Mouse (Mus musculus): ENCODE results near the gene Rnf135. TPM values are rescaled to one million over a fixed set of nuclear protein-coding genes. Genes with fewer than 3 reads are reported as not detected.

Gene Rnf135
- polyA plus RNA-seq, 1 experiment from 2014 or later, result 2.8 TPM

GRCm38 (mm10) chr11:80200326-80200725 is 16.7 kb downstream of the Rnf135 start:
- Histone ChIP-seq H3K4me2 (ENCODE audit: low read depth, severe bottlenecking) (no peak overlapping the region), H3K4me1 (ENCODE audit: control insufficient read depth, insufficient read depth, low read length) (no peaks in the 10 kb centered on the region), H3K27ac (replicated peaks; ENCODE audit: low read depth, low read length) (no peak overlapping the region), H3K9me3 (ENCODE audit: control insufficient read depth, low read length) (no peaks in the 10 kb centered on the region), H3K27me3 (ENCODE audit: control insufficient read depth, insufficient read depth, low read length) (no peaks in the 10 kb centered on the region), H3K4me3 (ENCODE audit: low read depth, low read length) (no peak overlapping the region), H3K9ac (ENCODE audit: low read length) (no peak overlapping the region), H3K36me3 (ENCODE audit: control insufficient read depth, insufficient read depth, low read length) (no peaks in the 10 kb centered on the region)
- 74% methylated on average over 1 of the region's 1 CpGs for WGBS
- ATAC-seq (ENCODE audit: insufficient number of reproducible peaks, low FRiP score, low TSS enrichment, low read depth) (no peak), DNase-seq (ENCODE audit: low spot score) (no peak)

GRCm38 (mm10) chr11:80202296-80202695 is 18.6 kb downstream of the Rnf135 start:
- H3K4me3 ChIP-seq (ENCODE audit: low read depth, low read length), result no peak overlapping the region
- H3K9me3 ChIP-seq (ENCODE audit: control insufficient read depth, low read length), result no peaks in the 10 kb centered on the region
- H3K9ac ChIP-seq (ENCODE audit: low read length), result no peak overlapping the region
- no peak overlapping the region for H3K4me2 ChIP-seq (ENCODE audit: low read depth, severe bottlenecking)
- H3K36me3 ChIP-seq (ENCODE audit: control insufficient read depth, insufficient read depth, low read length), result no peaks in the 10 kb centered on the region
- no peaks in the 10 kb centered on the region for H3K27me3 ChIP-seq (ENCODE audit: control insufficient read depth, insufficient read depth, low read length)
- no peak for ATAC-seq (ENCODE audit: insufficient number of reproducible peaks, low FRiP score, low TSS enrichment, low read depth)
- H3K4me1 ChIP-seq (ENCODE audit: control insufficient read depth, insufficient read depth, low read length), result no peaks in the 10 kb centered on the region
- DNase-seq (ENCODE audit: low spot score), result no peak
- H3K27ac ChIP-seq (replicated peaks; ENCODE audit: low read depth, low read length), result no peak overlapping the region
- 75% methylated on average over 6 of the region's 6 CpGs for WGBS

GRCm38 (mm10) chr11:80204037-80204436 is 20.4 kb downstream of the Rnf135 start:
- DNase-seq (ENCODE audit: low spot score) (no peak), ATAC-seq (ENCODE audit: insufficient number of reproducible peaks, low FRiP score, low TSS enrichment, low read depth) (no peak)
- H3K27ac ChIP-seq (replicated peaks; ENCODE audit: low read depth, low read length), result no peak overlapping the region
- no peaks in the 10 kb centered on the region for H3K9me3 ChIP-seq (ENCODE audit: control insufficient read depth, low read length)
- no peaks in the 10 kb centered on the region for H3K36me3 ChIP-seq (ENCODE audit: control insufficient read depth, insufficient read depth, low read length)
- no peaks in the 10 kb centered on the region for H3K4me1 ChIP-seq (ENCODE audit: control insufficient read depth, insufficient read depth, low read length)
- H3K9ac ChIP-seq (ENCODE audit: low read length), result no peak overlapping the region
- no peak overlapping the region for H3K4me2 ChIP-seq (ENCODE audit: low read depth, severe bottlenecking)
- H3K27me3 ChIP-seq (ENCODE audit: control insufficient read depth, insufficient read depth, low read length), result no peaks in the 10 kb centered on the region
- WGBS, result 72% methylated on average over 3 of the region's 3 CpGs
- H3K4me3 ChIP-seq (ENCODE audit: low read depth, low read length), result no peak overlapping the region

GRCm38 (mm10) chr11:80204941-80205340 is 21.3 kb downstream of the Rnf135 start:
- WGBS, result 60% methylated on average over 5 of the region's 5 CpGs
- Histone ChIP-seq H3K4me2 (ENCODE audit: low read depth, severe bottlenecking) (no peak overlapping the region), H3K27ac (replicated peaks; ENCODE audit: low read depth, low read length) (no peak overlapping the region), H3K4me1 (ENCODE audit: control insufficient read depth, insufficient read depth, low read length) (peaks cover 1% of the 10 kb centered on the region; the same call in 1 of the 2 replicates), H3K27me3 (ENCODE audit: control insufficient read depth, insufficient read depth, low read length) (no peaks in the 10 kb centered on the region), H3K9ac (ENCODE audit: low read length) (no peak overlapping the region), H3K36me3 (ENCODE audit: control insufficient read depth, insufficient read depth, low read length) (no peaks in the 10 kb centered on the region), H3K4me3 (ENCODE audit: low read depth, low read length) (no peak overlapping the region), H3K9me3 (ENCODE audit: control insufficient read depth, low read length) (no peaks in the 10 kb centered on the region)
- ATAC-seq (ENCODE audit: insufficient number of reproducible peaks, low FRiP score, low TSS enrichment, low read depth), result no peak
- no peak for DNase-seq (ENCODE audit: low spot score)

GRCm38 (mm10) chr11:80208465-80208859 is 24.8 kb downstream of the Rnf135 start:
- no peak overlapping the region for H3K27ac ChIP-seq (replicated peaks; ENCODE audit: low read depth, low read length)
- H3K36me3 ChIP-seq (ENCODE audit: control insufficient read depth, insufficient read depth, low read length), result no peaks in the 10 kb centered on the region
- H3K4me3 ChIP-seq (ENCODE audit: low read depth, low read length), result no peak overlapping the region; the same call in 1 of the 2 replicates
- no peaks in the 10 kb centered on the region for H3K9me3 ChIP-seq (ENCODE audit: control insufficient read depth, low read length)
- peak; percentile 51; the same call in 1 of the 2 replicates for ATAC-seq (ENCODE audit: insufficient number of reproducible peaks, low FRiP score, low TSS enrichment, low read depth)
- H3K9ac ChIP-seq (ENCODE audit: low read length), result no peak overlapping the region
- no peaks in the 10 kb centered on the region for H3K27me3 ChIP-seq (ENCODE audit: control insufficient read depth, insufficient read depth, low read length)
- WGBS, result 35% methylated on average over 7 of the region's 7 CpGs
- H3K4me2 ChIP-seq (ENCODE audit: low read depth, severe bottlenecking), result peak overlapping the region; percentile 46; the same call in 1 of the 2 replicates
- H3K4me1 ChIP-seq (ENCODE audit: control insufficient read depth, insufficient read depth, low read length), result peaks cover 2% of the 10 kb centered on the region
- no peak for DNase-seq (ENCODE audit: low spot score)

- Histone ChIP-seq H3K4me3 (ENCODE audit: low read depth, low read length) (peak within 1 kb of the TSS; percentile 97), H3K9ac (ENCODE audit: low read length) (peak within 1 kb of the TSS; percentile 91), H3K9me3 (ENCODE audit: control insufficient read depth, low read length) (no peaks in the 10 kb centered on the region), H3K4me2 (ENCODE audit: low read depth, severe bottlenecking) (peak within 1 kb of the TSS; percentile 46), H3K4me1 (ENCODE audit: control insufficient read depth, insufficient read depth, low read length) (peaks cover 2% of the 10 kb centered on the region), H3K27me3 (ENCODE audit: control insufficient read depth, insufficient read depth, low read length) (no peaks in the 10 kb centered on the region), H3K27ac (replicated peaks; ENCODE audit: low read depth, low read length) (peak within 1 kb of the TSS; percentile 81), H3K36me3 (ENCODE audit: control insufficient read depth, insufficient read depth, low read length) (no peaks in the 10 kb centered on the region; the same call in 1 of the 2 replicates)
- DNase-seq (ENCODE audit: low spot score) (peak; percentile 99), ATAC-seq (ENCODE audit: insufficient number of reproducible peaks, low FRiP score, low TSS enrichment, low read depth) (peak; percentile 83)
- under 1% methylated on average over 78 of the region's 78 CpGs for WGBS
Observed at GRCm38 (mm10) chr11:80208860-80209800, 25.5 kb downstream of the Rnf135 start, which contains the start of gene Rhot1. TSS of gene Rhot1 (plus strand) at chr11:80209019.

GRCm38 (mm10) chr11:80210321-80210720 is 26.7 kb downstream of the Rnf135 start:
- no peak overlapping the region for H3K9ac ChIP-seq (ENCODE audit: low read length)

GRCm38 (mm10) chr11:80212282-80212681 is 28.6 kb downstream of the Rnf135 start:
- Histone ChIP-seq H3K4me3 (ENCODE audit: low read depth, low read length) (no peak overlapping the region), H3K4me1 (ENCODE audit: control insufficient read depth, insufficient read depth, low read length) (peaks cover 2% of the 10 kb centered on the region), H3K4me2 (ENCODE audit: low read depth, severe bottlenecking) (no peak overlapping the region), H3K9me3 (ENCODE audit: control insufficient read depth, low read length) (no peaks in the 10 kb centered on the region), H3K9ac (ENCODE audit: low read length) (no peak overlapping the region), H3K27ac (replicated peaks; ENCODE audit: low read depth, low read length) (no peak overlapping the region), H3K27me3 (ENCODE audit: control insufficient read depth, insufficient read depth, low read length) (no peaks in the 10 kb centered on the region), H3K36me3 (ENCODE audit: control insufficient read depth, insufficient read depth, low read length) (no peaks in the 10 kb centered on the region; the same call in 1 of the 2 replicates)
- WGBS, result 90% methylated on average over 2 of the region's 2 CpGs
- no peak for ATAC-seq (ENCODE audit: insufficient number of reproducible peaks, low FRiP score, low TSS enrichment, low read depth)
- DNase-seq (ENCODE audit: low spot score), result no peak

More at GRCm38 (mm10) chr11:80210321-80210720, 26.7 kb downstream of the Rnf135 start:
- peak overlapping the region; percentile 46; the same call in 1 of the 2 replicates for H3K4me2 ChIP-seq (ENCODE audit: low read depth, severe bottlenecking)
- 53% methylated on average over 6 of the region's 6 CpGs for WGBS
- H3K9me3 ChIP-seq (ENCODE audit: control insufficient read depth, low read length), result no peaks in the 10 kb centered on the region
- ATAC-seq (ENCODE audit: insufficient number of reproducible peaks, low FRiP score, low TSS enrichment, low read depth) (no peak), DNase-seq (ENCODE audit: low spot score) (no peak)
- no peaks in the 10 kb centered on the region for H3K27me3 ChIP-seq (ENCODE audit: control insufficient read depth, insufficient read depth, low read length)
- H3K4me3 ChIP-seq (ENCODE audit: low read depth, low read length), result no peak overlapping the region; the same call in 1 of the 2 replicates
- H3K4me1 ChIP-seq (ENCODE audit: control insufficient read depth, insufficient read depth, low read length), result peaks cover 2% of the 10 kb centered on the region
- H3K27ac ChIP-seq (replicated peaks; ENCODE audit: low read depth, low read length), result no peak overlapping the region
- H3K36me3 ChIP-seq (ENCODE audit: control insufficient read depth, insufficient read depth, low read length), result no peaks in the 10 kb centered on the region; the same call in 1 of the 2 replicates

Measured in limb, embryonic 11.5 days (tissue).